Mouse (Mus musculus) lung, postnatal 0 days (tissue): ENCODE data around the gene Creb3l1.

Experiments used
- CTCF ChIP-seq: IDR thresholded peaks from 2 replicates; pipeline ENCODE4 v1.5.1; 2016; ENCODE audit warnings: antibody characterized with exemption, mild to moderate bottlenecking
- EP300 ChIP-seq: IDR thresholded peaks from 2 replicates; pipeline ENCODE4 v1.6.1; 2016; ENCODE audit warnings: antibody characterized with exemption, mild to moderate bottlenecking, control low read depth

- TF ChIP-seq CTCF (no peak), EP300 (no peak)
These were observed 89.3 kb downstream of the Creb3l1 start for GRCm38 (mm10) chr2:91934826-91935525.
